Mouse (Mus musculus): Measurements from ENCODE around the gene Inmt. TPM values are rescaled to one million over a fixed set of nuclear protein-coding genes. Genes with fewer than 3 reads are reported as not detected.
A peak's percentile ranks its signal among the peaks of the same experiment; 100 is the strongest.
"Not testable (repeated sequence)": the region's sequence is repeated elsewhere in the genome, so short reads cannot be mapped to it uniquely, and the experiment has no call there.

Inmt gene
- polyA plus RNA-seq, 1 experiment from 2014 or later = 3.1 TPM

DNA sequence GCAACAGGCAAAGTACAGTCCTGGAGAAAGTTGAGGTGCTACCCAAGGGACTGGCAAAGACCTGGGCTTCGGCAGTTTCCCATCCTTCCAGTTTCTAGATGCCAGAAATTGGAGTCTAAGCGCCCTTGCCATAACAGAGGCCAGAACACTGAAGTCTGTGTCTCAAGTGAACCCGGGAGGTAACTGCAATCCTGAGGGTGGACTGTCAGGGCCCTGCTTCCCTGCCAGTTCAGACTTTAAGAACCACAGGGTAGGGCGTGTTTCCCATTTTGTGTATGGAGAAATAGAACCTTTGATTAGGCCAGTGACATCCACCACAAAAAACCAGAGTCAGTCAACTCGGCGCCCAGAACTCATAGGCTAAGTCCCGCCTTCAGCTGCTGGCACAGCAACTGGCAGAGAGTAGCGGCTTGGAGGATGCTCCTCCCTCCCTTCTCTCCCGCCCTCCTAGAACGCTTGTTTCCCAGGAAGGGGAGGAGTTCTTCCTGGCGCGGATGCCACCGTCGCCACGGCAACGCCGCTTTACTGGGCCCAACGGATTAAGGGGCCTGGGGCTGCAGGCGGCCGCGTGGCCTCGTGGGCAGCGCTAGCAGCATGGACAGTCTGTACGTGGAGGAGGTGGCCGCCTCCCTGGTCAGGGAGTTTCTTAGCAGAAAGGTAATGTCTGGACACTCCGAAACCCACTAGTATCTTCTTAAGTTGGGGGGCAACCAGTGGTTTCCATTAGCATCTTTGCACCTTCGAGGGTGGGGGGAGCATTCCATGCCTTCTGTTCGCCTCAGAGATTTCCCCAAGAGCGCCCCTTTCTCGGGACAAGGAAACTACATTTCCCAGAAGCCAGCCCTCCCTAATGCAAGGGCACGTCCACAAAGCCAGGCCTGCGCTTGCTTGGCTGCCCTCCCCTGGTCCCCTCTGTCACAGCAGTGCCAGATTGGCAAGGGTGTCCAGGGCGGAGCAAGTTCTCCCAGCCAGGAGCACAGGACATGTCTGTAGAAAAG, 28.4 kb upstream of the Inmt start, which contains the start of gene Mindy4:
Gene Mindy4, plus strand, starts transcription at position 471 of the 998 bp plus-strand sequence.
- peak within 1 kb of the TSS; percentile 29 for H3K4me3 ChIP-seq (ENCODE audit: low read depth, low read length)
- peak within 1 kb of the TSS; percentile 45 for H3K9ac ChIP-seq (replicated peaks; ENCODE audit: low read length)
- H3K4me1 ChIP-seq (ENCODE audit: control insufficient read depth, insufficient read depth, low read length) = no peaks in the 10 kb centered on the region
- H3K27ac ChIP-seq (replicated peaks; ENCODE audit: low read depth, low read length) = peak within 1 kb of the TSS; percentile 53
- no peaks in the 10 kb centered on the region for H3K9me3 ChIP-seq (replicated peaks; ENCODE audit: control insufficient read depth, low read length)
- no peaks in the 10 kb centered on the region for H3K36me3 ChIP-seq (replicated peaks; ENCODE audit: control insufficient read depth, insufficient read depth, low read depth, low read length)
- peak; percentile 96 for DNase-seq (ENCODE audit: low spot score)
- peak within 1 kb of the TSS; percentile 46 for H3K4me2 ChIP-seq (ENCODE audit: low read depth, low read length)
- WGBS = 3% methylated on average over 33 of the region's 33 CpGs
- no peaks in the 10 kb centered on the region for H3K27me3 ChIP-seq (ENCODE audit: control insufficient read depth, insufficient read depth, low read length)
- peak; percentile 94 for ATAC-seq (replicated peaks; ENCODE audit: insufficient number of reproducible peaks, low FRiP score, low TSS enrichment, low read depth)

- no peaks in the 10 kb centered on the region for H3K4me1 ChIP-seq (ENCODE audit: control insufficient read depth, insufficient read depth, low read length)
- no peaks in the 10 kb centered on the region for H3K36me3 ChIP-seq (replicated peaks; ENCODE audit: control insufficient read depth, insufficient read depth, low read depth, low read length)
- H3K4me3 ChIP-seq (ENCODE audit: low read depth, low read length) = no peak overlapping the region
- no peak for ATAC-seq (replicated peaks; ENCODE audit: insufficient number of reproducible peaks, low FRiP score, low TSS enrichment, low read depth)
- H3K27me3 ChIP-seq (ENCODE audit: control insufficient read depth, insufficient read depth, low read length) = no peaks in the 10 kb centered on the region
- H3K9me3 ChIP-seq (replicated peaks; ENCODE audit: control insufficient read depth, low read length) = no peaks in the 10 kb centered on the region
- H3K4me2 ChIP-seq (ENCODE audit: low read depth, low read length) = no peak overlapping the region
- DNase-seq (ENCODE audit: low spot score) = no peak
- 89% methylated on average over 3 of the region's 3 CpGs for WGBS
- H3K27ac ChIP-seq (replicated peaks; ENCODE audit: low read depth, low read length) = no peak overlapping the region
- no peak overlapping the region for H3K9ac ChIP-seq (replicated peaks; ENCODE audit: low read length)
Observed at GRCm38 (mm10) chr6:55199047-55199446, 24.2 kb upstream of the Inmt start.

DNA sequence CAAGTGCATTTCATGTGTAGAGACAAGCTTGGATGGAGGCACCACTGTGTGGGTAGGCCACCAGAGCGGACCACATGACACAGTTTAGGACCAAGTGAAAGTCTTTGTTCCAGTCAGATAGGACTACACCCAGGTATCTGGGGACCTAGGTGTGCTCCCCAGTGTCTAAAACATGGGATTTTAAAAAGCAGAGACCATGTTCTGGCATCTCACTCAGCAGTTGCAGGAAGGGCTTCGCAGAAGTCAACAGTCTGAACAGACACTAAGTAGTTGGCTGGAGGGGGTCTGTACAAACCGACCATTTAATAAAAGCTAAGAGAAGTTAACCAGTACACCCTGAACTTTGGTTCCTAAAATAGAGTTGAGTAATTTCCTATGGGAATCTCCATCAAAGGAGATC, 18.3 kb upstream of the Inmt start:
- no peak for DNase-seq (ENCODE audit: low spot score)
- Histone ChIP-seq H3K9me3 (replicated peaks; ENCODE audit: control insufficient read depth, low read length) (no peaks in the 10 kb centered on the region), H3K27me3 (ENCODE audit: control insufficient read depth, insufficient read depth, low read length) (no peaks in the 10 kb centered on the region), H3K36me3 (replicated peaks; ENCODE audit: control insufficient read depth, insufficient read depth, low read depth, low read length) (no peaks in the 10 kb centered on the region), H3K4me1 (ENCODE audit: control insufficient read depth, insufficient read depth, low read length) (no peaks in the 10 kb centered on the region), H3K4me2 (ENCODE audit: low read depth, low read length) (no peak overlapping the region), H3K27ac (replicated peaks; ENCODE audit: low read depth, low read length) (no peak overlapping the region), H3K4me3 (ENCODE audit: low read depth, low read length) (no peak overlapping the region), H3K9ac (replicated peaks; ENCODE audit: low read length) (no peak overlapping the region)
- no peak for ATAC-seq (replicated peaks; ENCODE audit: insufficient number of reproducible peaks, low FRiP score, low TSS enrichment, low read depth)
- WGBS = 90% methylated on average over 3 of the region's 3 CpGs

GRCm38 (mm10) chr6:55191537-55191936, 16.7 kb upstream of the Inmt start:
- Histone ChIP-seq H3K36me3 (replicated peaks; ENCODE audit: control insufficient read depth, insufficient read depth, low read depth, low read length) (no peaks in the 10 kb centered on the region), H3K4me2 (ENCODE audit: low read depth, low read length) (no peak overlapping the region), H3K9ac (replicated peaks; ENCODE audit: low read length) (no peak overlapping the region), H3K9me3 (replicated peaks; ENCODE audit: control insufficient read depth, low read length) (no peaks in the 10 kb centered on the region), H3K27me3 (ENCODE audit: control insufficient read depth, insufficient read depth, low read length) (no peaks in the 10 kb centered on the region), H3K4me3 (ENCODE audit: low read depth, low read length) (no peak overlapping the region), H3K4me1 (ENCODE audit: control insufficient read depth, insufficient read depth, low read length) (no peaks in the 10 kb centered on the region), H3K27ac (replicated peaks; ENCODE audit: low read depth, low read length) (no peak overlapping the region)
- DNase-seq (ENCODE audit: low spot score) (no peak), ATAC-seq (replicated peaks; ENCODE audit: insufficient number of reproducible peaks, low FRiP score, low TSS enrichment, low read depth) (no peak)
- WGBS = 63% methylated on average over 4 of the region's 4 CpGs

- no peaks in the 10 kb centered on the region for H3K4me1 ChIP-seq (ENCODE audit: control insufficient read depth, insufficient read depth, low read length)
- no peaks in the 10 kb centered on the region for H3K27me3 ChIP-seq (ENCODE audit: control insufficient read depth, insufficient read depth, low read length)
- no peak overlapping the region for H3K9ac ChIP-seq (replicated peaks; ENCODE audit: low read length)
- no peak overlapping the region for H3K4me3 ChIP-seq (ENCODE audit: low read depth, low read length)
- H3K27ac ChIP-seq (replicated peaks; ENCODE audit: low read depth, low read length) = no peak overlapping the region
- no peak overlapping the region for H3K4me2 ChIP-seq (ENCODE audit: low read depth, low read length)
- no peak for ATAC-seq (replicated peaks; ENCODE audit: insufficient number of reproducible peaks, low FRiP score, low TSS enrichment, low read depth)
- no peak for DNase-seq (ENCODE audit: low spot score)
- no peaks in the 10 kb centered on the region for H3K36me3 ChIP-seq (replicated peaks; ENCODE audit: control insufficient read depth, insufficient read depth, low read depth, low read length)
- no peaks in the 10 kb centered on the region for H3K9me3 ChIP-seq (replicated peaks; ENCODE audit: control insufficient read depth, low read length)
Observed at GRCm38 (mm10) chr6:55189406-55189805, 14.6 kb upstream of the Inmt start.

DNA sequence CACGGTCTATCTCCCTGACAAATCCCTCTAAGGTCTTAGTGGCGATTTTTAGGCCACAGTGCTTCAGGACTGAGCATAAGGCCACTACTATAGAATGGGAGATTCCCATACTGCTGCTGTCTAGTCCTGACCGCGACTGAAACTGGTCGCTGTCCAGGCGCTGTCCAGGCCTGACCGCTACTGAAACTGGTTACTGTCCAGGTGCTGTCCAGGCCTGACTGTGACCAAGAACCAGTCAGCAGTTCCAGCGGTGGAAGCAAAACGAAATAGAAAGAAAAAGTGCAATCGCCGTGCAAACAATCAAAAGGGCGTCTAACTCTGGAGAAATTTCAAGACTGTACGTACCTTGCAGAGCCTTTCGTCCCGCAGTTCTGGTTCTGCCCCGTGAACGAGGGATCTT, 13.0 kb upstream of the Inmt start:
- not testable (repeated sequence) for H3K4me2 ChIP-seq (ENCODE audit: low read depth, low read length); H3K9me3 ChIP-seq (replicated peaks; ENCODE audit: control insufficient read depth, low read length); H3K27ac ChIP-seq (replicated peaks; ENCODE audit: low read depth, low read length); H3K9ac ChIP-seq (replicated peaks; ENCODE audit: low read length); DNase-seq (ENCODE audit: low spot score); H3K4me3 ChIP-seq (ENCODE audit: low read depth, low read length); ATAC-seq (replicated peaks; ENCODE audit: insufficient number of reproducible peaks, low FRiP score, low TSS enrichment, low read depth); H3K27me3 ChIP-seq (ENCODE audit: control insufficient read depth, insufficient read depth, low read length); H3K4me1 ChIP-seq (ENCODE audit: control insufficient read depth, insufficient read depth, low read length); H3K36me3 ChIP-seq (replicated peaks; ENCODE audit: control insufficient read depth, insufficient read depth, low read depth, low read length)
- 93% methylated on average over 17 of the region's 17 CpGs for WGBS

GRCm38 (mm10) chr6:55182655-55183430, 8.0 kb upstream of the Inmt start:
- Histone ChIP-seq H3K9ac (replicated peaks; ENCODE audit: low read length) (no peak overlapping the region), H3K9me3 (replicated peaks; ENCODE audit: control insufficient read depth, low read length) (no peaks in the 10 kb centered on the region), H3K4me2 (ENCODE audit: low read depth, low read length) (no peak overlapping the region), H3K27me3 (ENCODE audit: control insufficient read depth, insufficient read depth, low read length) (no peaks in the 10 kb centered on the region), H3K27ac (replicated peaks; ENCODE audit: low read depth, low read length) (no peak overlapping the region), H3K36me3 (replicated peaks; ENCODE audit: control insufficient read depth, insufficient read depth, low read depth, low read length) (no peaks in the 10 kb centered on the region), H3K4me3 (ENCODE audit: low read depth, low read length) (no peak overlapping the region), H3K4me1 (ENCODE audit: control insufficient read depth, insufficient read depth, low read length) (no peaks in the 10 kb centered on the region)
- no peak for DNase-seq (ENCODE audit: low spot score)
- 78% methylated on average over 1 of the region's 1 CpGs for WGBS
- ATAC-seq (replicated peaks; ENCODE audit: insufficient number of reproducible peaks, low FRiP score, low TSS enrichment, low read depth) = no peak

- Histone ChIP-seq H3K4me2 (ENCODE audit: low read depth, low read length) (no peak overlapping the region), H3K9me3 (replicated peaks; ENCODE audit: control insufficient read depth, low read length) (no peaks in the 10 kb centered on the region), H3K9ac (replicated peaks; ENCODE audit: low read length) (no peak overlapping the region), H3K27me3 (ENCODE audit: control insufficient read depth, insufficient read depth, low read length) (no peaks in the 10 kb centered on the region), H3K36me3 (replicated peaks; ENCODE audit: control insufficient read depth, insufficient read depth, low read depth, low read length) (no peaks in the 10 kb centered on the region), H3K27ac (replicated peaks; ENCODE audit: low read depth, low read length) (no peak overlapping the region), H3K4me3 (ENCODE audit: low read depth, low read length) (no peak overlapping the region), H3K4me1 (ENCODE audit: control insufficient read depth, insufficient read depth, low read length) (no peaks in the 10 kb centered on the region)
- 72% methylated on average over 7 of the region's 7 CpGs for WGBS
- ATAC-seq (replicated peaks; ENCODE audit: insufficient number of reproducible peaks, low FRiP score, low TSS enrichment, low read depth) (no peak), DNase-seq (ENCODE audit: low spot score) (no peak)
Observed at GRCm38 (mm10) chr6:55179560-55179959, 4.7 kb upstream of the Inmt start.
